In genomic region chr3:57696779-57697178, GRCm38 (mm10) we compare ENCODE assay signal across 24 mouse cellular contexts. TPM values are rescaled to one million over a fixed set of nuclear protein-coding genes. Genes with fewer than 3 reads are reported as not detected.
DNase-seq lines count a peak whose midpoint lies in the region; ATAC-seq lines count a peak whose summit lies in the region.
"Had no signal": no experiment of that assay in that cellular context is flagged by ENCODE, and none has a peak within 500 bp of the region (broad histone marks: within the 10 kb centered on the region; RNA-seq: fewer than 3 reads in every experiment).

No protein-coding gene starts in this region.

- no peak overlapping the region for H3K4me3 ChIP-seq in liver, embryonic 15.5 days (replicated peaks)
- H3K4me3 ChIP-seq: hindbrain, embryonic 13.5 days; limb, embryonic 13.5 days; midbrain, embryonic 10.5 days had no signal

- peak; percentile 78 for ATAC-seq in liver, embryonic 15.5 days (ENCODE audit: insufficient read depth)
- ATAC-seq in monocyte, adult 5-6 weeks (replicated peaks; ENCODE audit: insufficient number of reproducible peaks, low FRiP score, low TSS enrichment, poor library complexity, severe bottlenecking): no peak
- ATAC-seq: forebrain, postnatal 0 days; Patski had no signal

- no peaks in the 10 kb centered on the region for H3K27me3 ChIP-seq in liver, embryonic 15.5 days
- H3K27me3 ChIP-seq: hindbrain, embryonic 13.5 days; limb, embryonic 13.5 days; Patski had no signal

- no peak overlapping the region for H3K9ac ChIP-seq in liver, embryonic 15.5 days
- H3K9ac ChIP-seq: forebrain, postnatal 0 days; hindbrain, embryonic 13.5 days; limb, embryonic 13.5 days had no signal

- H3K4me1 ChIP-seq in liver, embryonic 15.5 days (replicated peaks): no peaks in the 10 kb centered on the region
- H3K4me1 ChIP-seq: hindbrain, embryonic 13.5 days; limb, embryonic 13.5 days; midbrain, embryonic 10.5 days had no signal

- H3K27ac ChIP-seq in liver, embryonic 15.5 days (replicated peaks): peak overlapping the region; percentile 78
- H3K27ac ChIP-seq: hindbrain, embryonic 13.5 days; limb, embryonic 13.5 days; macrophage; midbrain, embryonic 10.5 days had no signal

- WGBS in liver, embryonic 15.5 days (ENCODE audit: insufficient replicate concordance): 64% methylated on average over 9 of the region's 9 CpGs

- H3K36me3 ChIP-seq in liver, embryonic 15.5 days (replicated peaks): no peaks in the 10 kb centered on the region
- H3K36me3 ChIP-seq: hindbrain, embryonic 13.5 days; limb, embryonic 13.5 days; midbrain, embryonic 10.5 days had no signal

- H3K4me2 ChIP-seq in liver, embryonic 15.5 days: no peak overlapping the region
- H3K4me2 ChIP-seq: hindbrain, embryonic 13.5 days; limb, embryonic 13.5 days had no signal

- DNase-seq in kidney, adult 9 months: peak; percentile 54
- DNase-seq in kidney, postnatal 10 days: no peak
- DNase-seq in kidney, postnatal 14 days: peak; percentile 24
- DNase-seq in left cerebral cortex, postnatal 4 days: no peak
- DNase-seq in gastrocnemius, postnatal 10 days: no peak
- DNase-seq: adrenal gland, postnatal 10 days; cerebellum, adult 18-20 months; cerebellum, postnatal 14 days; forebrain, postnatal 0 days; gastrocnemius, postnatal 25 days; right cerebral cortex, postnatal 14 days had no signal

- intact Hi-C loops in left cerebral cortex, postnatal 4 days (cut with DNase I): no loop called here

- H3K9me3 ChIP-seq in liver, embryonic 15.5 days (replicated peaks): no peaks in the 10 kb centered on the region
- H3K9me3 ChIP-seq: hindbrain, embryonic 13.5 days; limb, embryonic 13.5 days; midbrain, embryonic 10.5 days had no signal

RNA-seq across cellular contexts. Expression of gene Ankub1, which starts 4.2 kb away (rescaled TPM):
- polyA plus RNA-seq in liver, embryonic 15.5 days (2015; fragmentation: Nextera tagmentation; extraction: Ambion mirVana): not detected in 2 replicates
- under 1 TPM; 0.52 to 0.58 TPM for total RNA-seq in left cerebral cortex, postnatal 4 days (2021)
- 0.58 TPM in 1 of 3 replicates, not detected in the others for total RNA-seq in monocyte, adult 5-6 weeks (2017)
- not detected for total RNA-seq in gastrocnemius, postnatal 10 days (2021)
- total RNA-seq: adrenal gland, postnatal 10 days; ES-E14; gastrocnemius, postnatal 25 days; heart, adult 8-10 months; heart, postnatal 25 days had no signal
- polyA plus RNA-seq: forebrain, embryonic 11.5 days; heart, embryonic 14.5 days; macrophage; Patski; thymus, postnatal 0 days had no signal

RNA-seq across cellular contexts. Expression of gene Rnf13, which starts 39.1 kb away (rescaled TPM):
- polyA plus RNA-seq in liver, embryonic 15.5 days (2015; fragmentation: Nextera tagmentation; extraction: Ambion mirVana): 37.0 and 39.8 TPM in 2 replicates
- total RNA-seq in left cerebral cortex, postnatal 4 days (2021): 10 to 100 TPM; 44.1 to 47.6 TPM
- total RNA-seq in monocyte, adult 5-6 weeks (2017): 101 to 136 TPM (median 132 TPM) in 3 replicates
- total RNA-seq in gastrocnemius, postnatal 10 days (2021): 10 to 100 TPM; 35.1 to 36.8 TPM

RNA-seq across cellular contexts. Expression of gene Commd2, which starts 45.3 kb away (rescaled TPM):
- 23.4 and 28.4 TPM in 2 replicates for polyA plus RNA-seq in liver, embryonic 15.5 days (2015; fragmentation: Nextera tagmentation; extraction: Ambion mirVana)
- 10 to 100 TPM; 31.2 to 32.6 TPM for total RNA-seq in left cerebral cortex, postnatal 4 days (2021)
- total RNA-seq in monocyte, adult 5-6 weeks (2017): 12.8 to 28.5 TPM (median 25.4 TPM) in 3 replicates
- 10 to 100 TPM; 17.5 to 18.8 TPM for total RNA-seq in gastrocnemius, postnatal 10 days (2021)

Comparison
In these comparisons a context has a peak if more than half of its experiments do, and no peak if none do; other contexts are left out.
1. DNase-seq: peak in kidney, adult 9 months (single experiment) and kidney, postnatal 14 days (single experiment); none in kidney, postnatal 10 days (single experiment), left cerebral cortex, postnatal 4 days (single experiment) and gastrocnemius, postnatal 10 days (single experiment).